In genomic region chr17:86947840-86948796, GRCm38 (mm10) we compare ENCODE assay signal across 11 mouse cellular contexts. TPM values are rescaled to one million over a fixed set of nuclear protein-coding genes. Genes with fewer than 3 reads are reported as not detected.
DNase-seq lines count a peak whose midpoint lies in the region; ATAC-seq and TF ChIP-seq lines count a peak whose summit lies in the region.
"Had no signal": no experiment of that assay in that cellular context is flagged by ENCODE, and none has a peak within 500 bp of the region (broad histone marks: within the 10 kb centered on the region; RNA-seq: fewer than 3 reads in every experiment).

Gene Atp6v1e2, minus strand, starts transcription at chr17:86947897.

- H3K27me3 ChIP-seq in forebrain, embryonic 11.5 days (ENCODE audit: control insufficient read depth, insufficient read depth, low read length) = no peaks in the 10 kb centered on the region
- peaks cover 3% of the 10 kb centered on the region; the same call in 1 of the 2 replicates for H3K27me3 ChIP-seq in hindbrain, embryonic 13.5 days
- H3K27me3 ChIP-seq in midbrain, embryonic 15.5 days (replicated peaks) = no peaks in the 10 kb centered on the region
- no peaks in the 10 kb centered on the region for H3K27me3 ChIP-seq in intestine, postnatal 0 days (replicated peaks; ENCODE audit: control insufficient read depth, insufficient read depth, low read length)
- H3K27me3 ChIP-seq: lung, embryonic 15.5 days had no signal

- DNase-seq in layer of hippocampus, postnatal 10 days (ENCODE audit: low spot score in 2 of 2) = peak; percentile 67 to 74
- no peak for DNase-seq in layer of hippocampus, adult 9-10 months (ENCODE audit: low spot score)
- no peak for DNase-seq in forebrain, embryonic 11.5 days (ENCODE audit: low spot score)
- no peak for DNase-seq in heart, postnatal 36 days
- DNase-seq in urinary bladder, postnatal 4 days (ENCODE audit: low spot score in 2 of 2) = no peak
- DNase-seq: thymus, postnatal 14 days had no signal

- H3K36me3 ChIP-seq in forebrain, embryonic 11.5 days (ENCODE audit: control insufficient read depth, insufficient read depth, low read length) = no peaks in the 10 kb centered on the region
- H3K36me3 ChIP-seq in hindbrain, embryonic 13.5 days = no peaks in the 10 kb centered on the region
- no peaks in the 10 kb centered on the region for H3K36me3 ChIP-seq in midbrain, embryonic 15.5 days (replicated peaks)
- H3K36me3 ChIP-seq in intestine, postnatal 0 days (ENCODE audit: control insufficient read depth, insufficient read depth) = no peaks in the 10 kb centered on the region
- H3K36me3 ChIP-seq: lung, embryonic 15.5 days had no signal

- ATAC-seq in forebrain, embryonic 11.5 days (replicated peaks; ENCODE audit: low FRiP score) = peak; percentile 15; the same call in 1 of the 2 replicates
- peak; percentile 65; the same call in 1 of the 2 replicates for ATAC-seq in hindbrain, embryonic 13.5 days (ENCODE audit: low FRiP score)
- peak; percentile 70 for ATAC-seq in midbrain, embryonic 15.5 days (replicated peaks)
- ATAC-seq in intestine, postnatal 0 days = no peak
- ATAC-seq: inflammation-experienced regulatory T-cells, adult 6 months had no signal

- intact Hi-C loops in heart, postnatal 36 days (cut with DNase I) = no loop called here

- TF ChIP-seq CTCF in intestine, postnatal 0 days (IDR thresholded peaks at IDR 0.05; ENCODE audit: low read depth) = no peak

- H3K4me3 ChIP-seq in forebrain, embryonic 11.5 days (ENCODE audit: low read depth, low read length) = no peak within 1 kb of the TSS
- no peak within 1 kb of the TSS for H3K4me3 ChIP-seq in hindbrain, embryonic 13.5 days
- H3K4me3 ChIP-seq in midbrain, embryonic 15.5 days = no peak within 1 kb of the TSS
- H3K4me3 ChIP-seq in intestine, postnatal 0 days (ENCODE audit: low read depth, low read length) = no peak within 1 kb of the TSS
- H3K4me3 ChIP-seq: lung, embryonic 15.5 days had no signal

- no peaks in the 10 kb centered on the region for H3K4me1 ChIP-seq in forebrain, embryonic 11.5 days (replicated peaks; ENCODE audit: control insufficient read depth, insufficient read depth, low read length)
- H3K4me1 ChIP-seq in hindbrain, embryonic 13.5 days (replicated peaks) = peaks cover 10% of the 10 kb centered on the region
- H3K4me1 ChIP-seq in midbrain, embryonic 15.5 days = peaks cover 6% of the 10 kb centered on the region; the same call in 1 of the 2 replicates
- no peaks in the 10 kb centered on the region for H3K4me1 ChIP-seq in intestine, postnatal 0 days (replicated peaks; ENCODE audit: control insufficient read depth, insufficient read depth, low read length)
- H3K4me1 ChIP-seq: lung, embryonic 15.5 days had no signal

- no peak within 1 kb of the TSS for H3K4me2 ChIP-seq in forebrain, embryonic 11.5 days (ENCODE audit: low read depth, low read length, severe bottlenecking)
- no peak within 1 kb of the TSS for H3K4me2 ChIP-seq in hindbrain, embryonic 13.5 days
- H3K4me2 ChIP-seq in midbrain, embryonic 15.5 days = no peak within 1 kb of the TSS
- no peak within 1 kb of the TSS for H3K4me2 ChIP-seq in intestine, postnatal 0 days (replicated peaks; ENCODE audit: low read depth)
- H3K4me2 ChIP-seq: lung, embryonic 15.5 days had no signal

- no peak within 1 kb of the TSS for H3K9ac ChIP-seq in forebrain, embryonic 11.5 days (ENCODE audit: low read length)
- no peak within 1 kb of the TSS for H3K9ac ChIP-seq in hindbrain, embryonic 13.5 days
- H3K9ac ChIP-seq in midbrain, embryonic 15.5 days = no peak within 1 kb of the TSS
- H3K9ac ChIP-seq in intestine, postnatal 0 days (ENCODE audit: low read depth, low read length) = no peak within 1 kb of the TSS
- H3K9ac ChIP-seq: lung, embryonic 15.5 days had no signal

- H3K27ac ChIP-seq in forebrain, embryonic 11.5 days (ENCODE audit: low read depth, low read length) = no peak within 1 kb of the TSS
- H3K27ac ChIP-seq in hindbrain, embryonic 13.5 days = peak within 1 kb of the TSS; percentile 8; the same call in 1 of the 2 replicates
- peak within 1 kb of the TSS; percentile 16; the same call in 1 of the 2 replicates for H3K27ac ChIP-seq in midbrain, embryonic 15.5 days
- H3K27ac ChIP-seq in intestine, postnatal 0 days (ENCODE audit: low read depth, low read length) = no peak within 1 kb of the TSS
- H3K27ac ChIP-seq: lung, embryonic 15.5 days had no signal

- 78% methylated on average over 28 of the region's 28 CpGs for WGBS in forebrain, embryonic 11.5 days
- WGBS in hindbrain, embryonic 13.5 days = 61% methylated on average over 28 of the region's 28 CpGs
- 55% methylated on average over 28 of the region's 28 CpGs for WGBS in midbrain, embryonic 15.5 days
- 84% methylated on average over 28 of the region's 28 CpGs for WGBS in intestine, postnatal 0 days

- no peaks in the 10 kb centered on the region for H3K9me3 ChIP-seq in forebrain, embryonic 11.5 days (ENCODE audit: control insufficient read depth, low read length)
- H3K9me3 ChIP-seq in hindbrain, embryonic 13.5 days = no peaks in the 10 kb centered on the region
- H3K9me3 ChIP-seq in midbrain, embryonic 15.5 days = no peaks in the 10 kb centered on the region
- no peaks in the 10 kb centered on the region for H3K9me3 ChIP-seq in intestine, postnatal 0 days (ENCODE audit: control insufficient read depth)
- H3K9me3 ChIP-seq: lung, embryonic 15.5 days had no signal

RNA-seq across cellular contexts. Expression of gene Atp6v1e2, which starts in this region (rescaled TPM):
- total RNA-seq in layer of hippocampus, postnatal 10 days (2021) = under 1 TPM in 1 of 2 experiments, not detected in 1; 0.37 TPM
- not detected in 2 replicates for polyA plus RNA-seq in forebrain, embryonic 11.5 days (2014; fragmentation: Nextera tagmentation; extraction: Ambion mirVana)
- polyA plus RNA-seq in hindbrain, embryonic 13.5 days (2015; fragmentation: Nextera tagmentation; extraction: Ambion mirVana) = not detected in 2 replicates
- not detected in 2 replicates for polyA plus RNA-seq in midbrain, embryonic 15.5 days (2015; fragmentation: Nextera tagmentation; extraction: Ambion mirVana)
- polyA plus RNA-seq in intestine, postnatal 0 days (2015; fragmentation: Nextera tagmentation; extraction: Ambion mirVana) = not detected in 2 replicates
- not detected for total RNA-seq in heart, postnatal 36 days (2021)
- polyA plus RNA-seq: inflammation-experienced regulatory T-cells, adult 6 months; lung, embryonic 15.5 days had no signal

Comparison
In these comparisons a context has a peak if more than half of its experiments do, and no peak if none do; other contexts are left out.
1. Peak in DNase-seq in layer of hippocampus, postnatal 10 days; RNA of the gene not detected or under 1 TPM.
2. Peak in ATAC-seq in forebrain, embryonic 11.5 days; RNA of the gene not detected or under 1 TPM.
3. Peak in ATAC-seq and H3K27ac ChIP-seq in hindbrain, embryonic 13.5 days; RNA of the gene not detected or under 1 TPM.
4. Peak in ATAC-seq and H3K27ac ChIP-seq in midbrain, embryonic 15.5 days; RNA of the gene not detected or under 1 TPM.